Mouse (Mus musculus) erythroblast, embryonic 14.5 days (primary cell): Measurements from ENCODE around the gene Nlrp6. TPM values are rescaled to one million over a fixed set of nuclear protein-coding genes. Genes with fewer than 3 reads are reported as not detected.
"Not testable (repeated sequence)": the region's sequence is repeated elsewhere in the genome, so short reads cannot be mapped to it uniquely, and the experiment has no call there.

ENCODE experiments used
- H3K27me3 ChIP-seq: 2 replicates; pipeline ENCODE4 v1.6.1; 2012; ENCODE audit warnings: inconsistent platforms; ENCODE audit not compliant: control insufficient read depth
- H3K36me3 ChIP-seq: 2 replicates; pipeline ENCODE4 v1.6.1; 2012; ENCODE audit warnings: mild to moderate bottlenecking, inconsistent platforms; ENCODE audit not compliant: control insufficient read depth
- H3K4me1 ChIP-seq: 2 replicates; pipeline ENCODE4 v1.6.1; 2012; ENCODE audit warnings: inconsistent platforms; ENCODE audit not compliant: control insufficient read depth
- H3K4me3 ChIP-seq: replicated peaks from 2 replicates; pipeline ENCODE3; 2012; ENCODE audit warnings: moderate library complexity, mild to moderate bottlenecking, inconsistent platforms
- H3K9me3 ChIP-seq: 2 replicates; pipeline ENCODE4 v1.6.1; 2012; ENCODE audit warnings: low read length, inconsistent platforms, mixed read lengths; ENCODE audit not compliant: control insufficient read depth
- GATA1 ChIP-seq: IDR thresholded peaks from 2 replicates; pipeline ENCODE4 v1.6.1; 2012; ENCODE audit warnings: low read length, inconsistent platforms, mixed read lengths
- TAL1 ChIP-seq: IDR thresholded peaks from 3 replicates; pipeline ENCODE4 v1.6.1; 2012; ENCODE audit warnings: low read length, inconsistent platforms, mixed read lengths
- polyA plus RNA-seq: library from polyadenylated mRNA; stranded (reverse); fragments of >175 nt; gene quantifications from 2 replicates; pipeline ENCODE4 v1.2.3, GENCODE M21; 2012

Nlrp6 gene
- polyA plus RNA-seq, 1 experiment = not detected

- Histone ChIP-seq H3K4me1 (peaks cover 3% of the 10 kb centered on the region), H3K4me3 (no peak overlapping the region), H3K36me3 (no peaks in the 10 kb centered on the region), H3K27me3 (peaks cover 4% of the 10 kb centered on the region; the same call in 1 of the 2 replicates), H3K9me3 (no peaks in the 10 kb centered on the region)
- TF ChIP-seq TAL1 (no peak), GATA1 (no peak)
Observed at GRCm38 (mm10) chr7:140973396-140974165, 52.9 kb downstream of the Nlrp6 start.

- H3K27me3 ChIP-seq = no peaks in the 10 kb centered on the region
- no peaks in the 10 kb centered on the region for H3K9me3 ChIP-seq
- no peaks in the 10 kb centered on the region for H3K36me3 ChIP-seq
- H3K4me1 ChIP-seq = peaks cover 3% of the 10 kb centered on the region
- no peak overlapping the region for H3K4me3 ChIP-seq
- TF ChIP-seq GATA1 (no peak), TAL1 (no peak)
Observed at GRCm38 (mm10) chr7:140974940-140975339, 54.2 kb downstream of the Nlrp6 start.

- Histone ChIP-seq H3K9me3 (no peaks in the 10 kb centered on the region), H3K36me3 (no peaks in the 10 kb centered on the region), H3K4me1 (peaks cover 3% of the 10 kb centered on the region), H3K27me3 (no peaks in the 10 kb centered on the region), H3K4me3 (no peak overlapping the region)
- TF ChIP-seq GATA1 = no peak
- TF ChIP-seq TAL1 = no peak
Observed at GRCm38 (mm10) chr7:140975465-140975864, 54.8 kb downstream of the Nlrp6 start.

- H3K4me3 ChIP-seq, H3K9me3 ChIP-seq, H3K36me3 ChIP-seq, H3K27me3 ChIP-seq, H3K4me1 ChIP-seq: not testable (repeated sequence)
Observed at GRCm38 (mm10) chr7:140976720-140977119, 56.0 kb downstream of the Nlrp6 start.

Other genes with a start within 250 kb of the Nlrp6 start
- gene Olfr45, start 239.0 kb upstream of the Nlrp6 start, polyA plus RNA-seq = 0.01 TPM in 1 of 2 replicates, not detected in the other
- not detected in 2 replicates for gene Olfr541, start 223.6 kb upstream of the Nlrp6 start, polyA plus RNA-seq
- gene Cyp2e1, start 157.2 kb upstream of the Nlrp6 start, polyA plus RNA-seq = not detected in 2 replicates
- gene Syce1, start 133.1 kb upstream of the Nlrp6 start, polyA plus RNA-seq = 0.05 TPM in 1 of 2 replicates, not detected in the other
- gene Zfp941, start 98.7 kb upstream of the Nlrp6 start, polyA plus RNA-seq = not detected in 2 replicates
- gene Urah, start 85.9 kb upstream of the Nlrp6 start, polyA plus RNA-seq = 0.06 TPM in 1 of 2 replicates, not detected in the other
- gene Scgb1c1, start 75.4 kb upstream of the Nlrp6 start, polyA plus RNA-seq = not detected in 2 replicates
- gene Odf3, start 73.1 kb upstream of the Nlrp6 start, polyA plus RNA-seq = not detected in 2 replicates
- gene Gm45785, start 64.6 kb upstream of the Nlrp6 start, polyA plus RNA-seq = not detected in 2 replicates
- 2.1 and 2.7 TPM in 2 replicates for gene Ric8a, start 63.9 kb upstream of the Nlrp6 start, polyA plus RNA-seq
- gene Bet1l, start 63.3 kb upstream of the Nlrp6 start, polyA plus RNA-seq = 0.95 and 1.2 TPM in 2 replicates
- 13.2 and 18.4 TPM in 2 replicates for gene Psmd13, start 38.9 kb upstream of the Nlrp6 start, polyA plus RNA-seq
- gene Sirt3, start 38.6 kb upstream of the Nlrp6 start, polyA plus RNA-seq = 1.8 and 1.9 TPM in 2 replicates
- gene Cox8b, start 20.5 kb upstream of the Nlrp6 start, polyA plus RNA-seq = not detected in 2 replicates
- 0.05 and 0.32 TPM in 2 replicates for gene Pgghg, start 20.5 kb downstream of the Nlrp6 start, polyA plus RNA-seq
- not detected in 2 replicates for gene Ifitm5, start 29.4 kb downstream of the Nlrp6 start, polyA plus RNA-seq
- gene Gm45717, start 35.0 kb downstream of the Nlrp6 start, polyA plus RNA-seq = not detected in 2 replicates
- 3.3 and 3.7 TPM in 2 replicates for gene Ifitm2, start 35.1 kb downstream of the Nlrp6 start, polyA plus RNA-seq
- gene Ifitm1, start 46.3 kb downstream of the Nlrp6 start, polyA plus RNA-seq = 0.05 and 0.47 TPM in 2 replicates
- 0.26 and 0.29 TPM in 2 replicates for gene Ifitm3, start 89.9 kb downstream of the Nlrp6 start, polyA plus RNA-seq
- not detected in 2 replicates for gene Ifitm6, start 97.0 kb downstream of the Nlrp6 start, polyA plus RNA-seq
- not detected in 2 replicates for gene Gm17387, start 108.2 kb downstream of the Nlrp6 start, polyA plus RNA-seq
- 0.03 and 0.15 TPM in 2 replicates for gene B4galnt4, start 140.2 kb downstream of the Nlrp6 start, polyA plus RNA-seq
- 0.03 and 0.05 TPM in 2 replicates for gene Pkp3, start 157.3 kb downstream of the Nlrp6 start, polyA plus RNA-seq
- 0.16 and 0.19 TPM in 2 replicates for gene Sigirr, start 179.7 kb downstream of the Nlrp6 start, polyA plus RNA-seq
- gene Ano9, start 196.9 kb downstream of the Nlrp6 start, polyA plus RNA-seq = not detected in 2 replicates
- 148 and 156 TPM in 2 replicates for gene Ptdss2, start 201.5 kb downstream of the Nlrp6 start, polyA plus RNA-seq